Mouse (Mus musculus) adrenal gland, adult (tissue): ENCODE results near the gene Blvrb.

Experiments
- DNase-seq, 2 experiments: peaks; one replicate each; pipeline ENCODE4 v3.0.0; 2022 to 2023; ENCODE audit warnings: low spot score in 1 of 2; ENCODE audit not compliant: inconsistent age in 2 of 2

The Blvrb gene

DNA sequence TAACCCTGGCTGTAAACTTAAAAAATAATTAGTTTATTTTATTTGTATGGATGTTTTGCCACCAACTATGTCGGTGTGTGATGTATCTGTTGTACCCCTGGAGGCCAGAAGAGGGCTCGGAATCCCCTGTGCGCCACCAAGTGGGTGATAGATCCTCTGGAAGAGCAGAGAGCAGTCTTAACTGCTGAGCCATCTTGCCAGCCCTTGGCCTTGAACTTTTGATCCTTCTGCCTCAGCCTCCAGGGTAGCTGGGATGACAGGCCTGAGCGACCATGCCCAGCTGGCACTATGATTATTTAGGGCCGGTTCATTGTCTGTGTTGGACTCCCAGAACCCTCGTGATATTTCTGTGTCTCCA lies 60.8 kb downstream of the Blvrb start:
- DNase-seq, result peak; percentile 81 to 89

DNA sequence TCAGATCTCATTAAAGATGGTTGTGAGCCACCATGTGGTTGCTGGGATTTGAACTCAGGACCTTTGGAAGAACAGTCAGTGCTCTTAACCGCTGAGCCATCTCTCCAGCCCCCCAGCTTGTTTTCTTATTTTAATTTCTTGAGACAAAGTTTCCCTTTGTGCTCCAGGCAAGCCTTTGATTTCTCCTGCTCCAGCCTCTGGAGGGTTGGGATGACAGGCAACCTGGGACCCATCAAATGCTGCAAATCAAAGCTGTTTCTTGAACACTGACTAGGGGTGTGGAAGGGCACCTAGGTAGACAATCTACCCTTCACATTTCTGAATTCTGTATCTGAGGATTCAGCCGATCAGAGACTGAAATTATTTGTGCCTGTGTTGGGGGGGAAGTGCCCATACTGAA lies 63.0 kb downstream of the Blvrb start:
- no peak for DNase-seq

DNA sequence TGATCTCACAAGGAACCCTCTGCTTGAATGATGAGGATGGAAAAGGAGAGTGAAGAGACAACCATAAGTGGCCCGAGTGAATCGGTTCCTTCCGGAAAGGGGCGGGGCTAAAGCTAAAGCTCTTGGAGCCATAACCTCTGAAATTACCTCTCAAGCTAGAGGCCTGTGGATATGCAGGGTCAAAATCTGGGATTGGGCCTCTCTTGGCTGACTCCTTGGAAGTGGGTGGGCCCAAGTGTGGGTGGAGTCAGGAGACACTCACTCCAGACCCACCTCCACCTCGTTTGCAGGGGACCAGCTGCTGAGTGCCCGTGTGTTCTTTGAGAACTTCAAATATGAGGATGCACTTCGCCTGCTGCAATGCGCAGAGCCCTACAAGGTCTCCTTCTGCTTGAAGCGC lies 67.2 kb downstream of the Blvrb start:
- DNase-seq, result no peak
